In the genomic region with DNA sequence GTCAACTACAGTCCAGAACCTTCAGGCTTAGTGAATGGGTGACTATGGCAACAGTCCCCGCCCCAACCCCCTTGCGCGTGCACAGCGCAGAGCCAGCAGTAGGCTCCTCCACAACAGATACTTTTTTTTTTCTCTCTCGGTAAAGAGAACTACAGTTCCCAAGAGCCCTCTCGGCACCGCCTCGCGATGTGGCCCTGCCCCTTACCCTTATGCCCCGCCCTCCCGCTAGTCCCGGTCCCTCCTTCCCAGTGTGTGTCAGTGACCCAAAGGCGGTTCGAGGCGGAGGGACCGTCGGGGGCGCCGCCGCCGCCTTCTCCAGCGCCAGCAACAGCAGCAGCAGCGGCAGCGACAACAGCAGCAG, we compare ENCODE assay signal across 8 mouse cellular contexts. TPM values are rescaled to one million over a fixed set of nuclear protein-coding genes. Genes with fewer than 3 reads are reported as not detected.
DNase-seq lines count a peak whose midpoint lies in the region; ATAC-seq and TF ChIP-seq lines count a peak whose summit lies in the region.

Peli1 (plus strand) TSS at position 225 of the 361 bp plus-strand sequence.

- WGBS in forebrain, embryonic 15.5 days: 0% methylated on average over 24 of the region's 24 CpGs
- WGBS in lung, adult 2 months: under 1% methylated on average over 24 of the region's 24 CpGs

- peak; percentile 93 for TF ChIP-seq POLR2A in lung, adult 2 months (IDR thresholded peaks at IDR 0.05; ENCODE audit: borderline replicate concordance, extremely low read depth, low read depth, low read length)

- no peaks in the 10 kb centered on the region for H3K36me3 ChIP-seq in ES-E14 (ENCODE audit: control insufficient read depth, insufficient read depth, low read length, poor library complexity, severe bottlenecking)
- no peaks in the 10 kb centered on the region for H3K36me3 ChIP-seq in forebrain, embryonic 15.5 days

- H3K4me3 ChIP-seq in ES-E14 (ENCODE audit: insufficient read depth in 1 of 2, low read depth in 1 of 2, low read length in 2 of 2, poor library complexity in 1 of 2, severe bottlenecking in 1 of 2): peak within 1 kb of the TSS; percentile 81 to 84
- H3K4me3 ChIP-seq in forebrain, embryonic 15.5 days: peak within 1 kb of the TSS; percentile 86
- peak within 1 kb of the TSS; percentile 72 for H3K4me3 ChIP-seq in lung, adult 2 months (replicated peaks; ENCODE audit: extremely low read depth, low read depth, low read length)

- DNase-seq in ES-E14 (ENCODE audit: low read depth, low spot score): peak; percentile 92
- peak; percentile 93 for DNase-seq in cerebellum, adult 11-12 months
- DNase-seq in heart, postnatal 25 days (ENCODE audit: low spot score): peak; percentile 91
- peak; percentile 95 to 98 for DNase-seq in layer of hippocampus, adult 18-20 months (ENCODE audit: low spot score in 2 of 2)
- DNase-seq in lung, adult 2 months: peak; percentile 94
- DNase-seq in thymus, adult 18-20 months: peak; percentile 94 to 95

- TF ChIP-seq CTCF in lung, adult 2 months (IDR thresholded peaks at IDR 0.05; ENCODE audit: insufficient read depth, low read length): no peak

- peaks cover 0 to 10% of the 10 kb centered on the region in 2 experiments; a peak in 2 of 4 replicates for H3K4me1 ChIP-seq in ES-E14 (ENCODE audit: control insufficient read depth in 2 of 2, insufficient read depth in 2 of 2, low read length in 2 of 2, poor library complexity in 1 of 2)
- peaks cover 20% of the 10 kb centered on the region for H3K4me1 ChIP-seq in forebrain, embryonic 15.5 days
- peaks cover 4% of the 10 kb centered on the region for H3K4me1 ChIP-seq in lung, adult 2 months (ENCODE audit: control insufficient read depth, insufficient read depth, low read length)

- no peaks in the 10 kb centered on the region for H3K9me3 ChIP-seq in ES-E14 (ENCODE audit: control insufficient read depth, insufficient read depth, low read depth, low read length)
- no peaks in the 10 kb centered on the region for H3K9me3 ChIP-seq in forebrain, embryonic 15.5 days

- H3K27me3 ChIP-seq in forebrain, embryonic 15.5 days: no peaks in the 10 kb centered on the region

- H3K9ac ChIP-seq in ES-E14 (ENCODE audit: insufficient read depth, low read depth, low read length, poor library complexity, severe bottlenecking): peak within 1 kb of the TSS; percentile 87
- peak within 1 kb of the TSS; percentile 95 for H3K9ac ChIP-seq in forebrain, embryonic 15.5 days (replicated peaks)

- peak within 1 kb of the TSS; percentile 33; the same call in 1 of the 2 replicates for H3K27ac ChIP-seq in ES-E14 (ENCODE audit: insufficient read depth, low read depth, low read length, poor library complexity, severe bottlenecking)
- H3K27ac ChIP-seq in forebrain, embryonic 15.5 days (replicated peaks): peak within 1 kb of the TSS; percentile 100

- peak; percentile 100 for ATAC-seq in forebrain, embryonic 15.5 days (replicated peaks)
- peak; percentile 93 for ATAC-seq in neutrophil, adult 5-6 weeks (ENCODE audit: extremely low read depth, insufficient number of reproducible peaks, low FRiP score, poor library complexity, severe bottlenecking)

- H3K4me2 ChIP-seq in forebrain, embryonic 15.5 days (replicated peaks): peak within 1 kb of the TSS; percentile 67

- intact Hi-C loops in heart, postnatal 25 days (cut with DNase I): loop anchor here (5.0 kb wide), 5 partner anchors 56 to 349 kb away; partner anchors contain the start of gene Aftph

- in situ Hi-C loops in ES-E14 (cut with MboI; ENCODE audit: low sequenced_read_pairs in 2 of 2, unreplicated experiment in 2 of 2): no loop called here

TF ChIP-seq in ES-E14, 5 proteins besides CTCF, POLR2A, EP300 and RAD21:
- no peak for TF ChIP-seq CHD2 (IDR thresholded peaks at IDR 0.05; ENCODE audit: low read depth, low read length)
- peak; percentile 99 for TF ChIP-seq ZNF384 (IDR thresholded peaks at IDR 0.05; ENCODE audit: low read depth, low read length)
- peak; percentile 97 for TF ChIP-seq HCFC1 (IDR thresholded peaks at IDR 0.05; ENCODE audit: borderline replicate concordance, insufficient read depth, low read length)
- no peak for TF ChIP-seq MAFK (IDR thresholded peaks at IDR 0.05; ENCODE audit: insufficient read depth, low read depth, low read length)
- TF ChIP-seq ZC3H11A (IDR thresholded peaks at IDR 0.05; ENCODE audit: borderline replicate concordance, low read depth, low read length): no peak

RNA-seq across cellular contexts. Expression of gene Peli1, which starts in this region (rescaled TPM):
- 11.9 and 17.3 TPM in 2 replicates for total RNA-seq in ES-E14 (2012; rRNA removed)
- 118 and 121 TPM in 2 replicates for polyA plus RNA-seq in forebrain, embryonic 15.5 days (2015; fragmentation: Nextera tagmentation; extraction: Ambion mirVana)
- 10 to 100 TPM; 12.4 to 16.0 TPM for total RNA-seq in heart, postnatal 25 days (2021)
- total RNA-seq in layer of hippocampus, adult 18-20 months (2021): 10 to 100 TPM; 45.9 to 48.2 TPM
- 24.4 and 36.2 TPM in 2 replicates for polyA plus RNA-seq in lung, adult 2 months (2012; rRNA removed)
- 149 and 152 TPM in 2 replicates for total RNA-seq in neutrophil, adult 5-6 weeks (2017)

Comparison
In these comparisons a context has a peak if more than half of its experiments do, and no peak if none do; other contexts are left out.
1. Peak in every context shown above with its lines: DNase-seq, ATAC-seq, H3K4me3 ChIP-seq and H3K27ac ChIP-seq.